Mouse (Mus musculus) megakaryocyte, embryonic 14.5 days (primary cell): ENCODE measurements around the gene Trim69.

ENCODE experiments used
- FLI1 ChIP-seq: IDR thresholded peaks from 2 replicates; pipeline ENCODE4 v1.6.1; 2012; ENCODE audit warnings: low read length, inconsistent platforms, mixed read lengths
- GATA1 ChIP-seq: IDR thresholded peaks from 3 replicates; pipeline ENCODE4 v1.6.1; 2012; ENCODE audit warnings: mixed read lengths, low read length, inconsistent platforms, borderline replicate concordance

- TF ChIP-seq GATA1 (no peak), FLI1 (no peak)
These were observed 32.9 kb upstream of the Trim69 start for GRCm38 (mm10) chr2:122127635-122128034.
